Comparison of ENCODE assay signal across 15 mouse cellular contexts in genomic region chr16:37893381-37893780, GRCm38 (mm10). TPM values are rescaled to one million over a fixed set of nuclear protein-coding genes. Genes with fewer than 3 reads are reported as not detected.
DNase-seq lines count a peak whose midpoint lies in the region; ATAC-seq and TF ChIP-seq lines count a peak whose summit lies in the region.
"Had no signal": no experiment of that assay in that cellular context is flagged by ENCODE, and none has a peak within 500 bp of the region (broad histone marks: within the 10 kb centered on the region; RNA-seq: fewer than 3 reads in every experiment).

No protein-coding gene starts in this region.

- DNase-seq in heart, adult 18-20 months = no peak
- no peak for DNase-seq in kidney, adult 2 months
- DNase-seq in brain, embryonic 14.5 days (ENCODE audit: low read depth) = peak; percentile 20
- DNase-seq in limb, embryonic 10.5 days (ENCODE audit: low spot score) = peak; percentile 33
- DNase-seq in thymus, postnatal 0 days (ENCODE audit: low spot score) = no peak
- DNase-seq in left cerebral cortex, postnatal 4 days = no peak
- DNase-seq: adrenal gland, postnatal 10 days; gastrocnemius, adult 2 months had no signal

- peaks cover 39% of the 10 kb centered on the region for H3K4me1 ChIP-seq in heart, embryonic 12.5 days (replicated peaks)
- H3K4me1 ChIP-seq in kidney, embryonic 15.5 days = peaks cover 30% of the 10 kb centered on the region
- H3K4me1 ChIP-seq in kidney, adult 2 months (ENCODE audit: control insufficient read depth, insufficient read depth, low read length) = no peaks in the 10 kb centered on the region
- peaks cover 36% of the 10 kb centered on the region for H3K4me1 ChIP-seq in limb, embryonic 10.5 days

- intact Hi-C loops in left cerebral cortex, postnatal 4 days (cut with DNase I) = no loop called here

- no peaks in the 10 kb centered on the region for H3K27me3 ChIP-seq in heart, embryonic 12.5 days (replicated peaks)
- no peaks in the 10 kb centered on the region for H3K27me3 ChIP-seq in kidney, embryonic 15.5 days
- no peaks in the 10 kb centered on the region for H3K27me3 ChIP-seq in kidney, adult 2 months (replicated peaks; ENCODE audit: control insufficient read depth, insufficient read depth, low read length)
- H3K27me3 ChIP-seq in limb, embryonic 10.5 days (ENCODE audit: low read depth, poor library complexity, severe bottlenecking) = no peaks in the 10 kb centered on the region
- H3K27me3 ChIP-seq: neural tube, embryonic 15.5 days had no signal

- no peaks in the 10 kb centered on the region for H3K9me3 ChIP-seq in heart, embryonic 12.5 days (replicated peaks)
- H3K9me3 ChIP-seq in kidney, embryonic 15.5 days (replicated peaks) = no peaks in the 10 kb centered on the region
- H3K9me3 ChIP-seq in limb, embryonic 10.5 days (replicated peaks) = no peaks in the 10 kb centered on the region
- H3K9me3 ChIP-seq: neural tube, embryonic 15.5 days had no signal

- H3K27ac ChIP-seq in heart, embryonic 12.5 days (ENCODE audit: poor library complexity, severe bottlenecking) = peak overlapping the region; percentile 95
- peak overlapping the region; percentile 45; the same call in 1 of the 2 replicates for H3K27ac ChIP-seq in kidney, embryonic 15.5 days
- H3K27ac ChIP-seq in kidney, adult 2 months (ENCODE audit: insufficient read depth, low read depth, low read length) = no peak overlapping the region
- peak overlapping the region; percentile 42 for H3K27ac ChIP-seq in limb, embryonic 10.5 days
- H3K27ac ChIP-seq: gastrocnemius, adult 2 months; layer of hippocampus, adult 2 months; liver, embryonic 14.5 days; neural tube, embryonic 15.5 days had no signal

- TF ChIP-seq CTCF in kidney, adult 2 months (conservative IDR thresholded peaks at IDR 0.05; ENCODE audit: insufficient read depth, insufficient read length, low read depth, low read length) = no peak
- no peak for TF ChIP-seq CTCF in brain, embryonic 14.5 days (IDR thresholded peaks at IDR 0.05; ENCODE audit: borderline replicate concordance, extremely low read depth, insufficient read depth, insufficient read length)

- 0 out of 2 replicates have a peak, but pooled peaks cover 7% of the 10 kb centered on the region for H3K36me3 ChIP-seq in heart, embryonic 12.5 days
- 0 out of 2 replicates have a peak, but pooled peaks cover 2% of the 10 kb centered on the region for H3K36me3 ChIP-seq in kidney, embryonic 15.5 days
- no peaks in the 10 kb centered on the region for H3K36me3 ChIP-seq in kidney, adult 2 months (ENCODE audit: control insufficient read depth, insufficient read depth, low read length)
- no peaks in the 10 kb centered on the region for H3K36me3 ChIP-seq in limb, embryonic 10.5 days
- H3K36me3 ChIP-seq: neural tube, embryonic 15.5 days had no signal

- no peak for TF ChIP-seq POLR2A in kidney, adult 2 months (IDR thresholded peaks at IDR 0.05; ENCODE audit: low read depth, low read length)
- no peak for TF ChIP-seq POLR2A in brain, embryonic 14.5 days (IDR thresholded peaks at IDR 0.05; ENCODE audit: borderline replicate concordance, extremely low read depth, insufficient read depth, insufficient read length, poor library complexity, severe bottlenecking)

- H3K4me3 ChIP-seq in heart, embryonic 12.5 days = no peak overlapping the region
- H3K4me3 ChIP-seq in kidney, embryonic 15.5 days (replicated peaks) = no peak overlapping the region
- H3K4me3 ChIP-seq in kidney, adult 2 months (ENCODE audit: insufficient read depth, low read depth, low read length) = no peak overlapping the region
- no peak overlapping the region for H3K4me3 ChIP-seq in limb, embryonic 10.5 days
- H3K4me3 ChIP-seq: gastrocnemius, adult 2 months; layer of hippocampus, adult 2 months; neural tube, embryonic 15.5 days had no signal

- 0 out of 2 replicates have a peak, but pooled peaks have one; percentile 15 for ATAC-seq in heart, embryonic 12.5 days (ENCODE audit: insufficient number of reproducible peaks, low FRiP score)
- ATAC-seq in kidney, embryonic 15.5 days (replicated peaks; ENCODE audit: low FRiP score) = no peak

- H3K9ac ChIP-seq in heart, embryonic 12.5 days = 0 out of 2 replicates have a peak overlapping the region, but pooled peaks have one; percentile 22
- H3K9ac ChIP-seq in kidney, embryonic 15.5 days = no peak overlapping the region
- H3K9ac ChIP-seq: liver, embryonic 14.5 days; neural tube, embryonic 15.5 days had no signal

- WGBS in heart, embryonic 12.5 days = 31% methylated on average over 6 of the region's 6 CpGs
- whole genome bisulfite sequencing in kidney, embryonic 15.5 days = 59% methylated on average over 6 of the region's 6 CpGs
- 62% methylated on average over 6 of the region's 6 CpGs for whole genome bisulfite sequencing in kidney, adult 2 months
- WGBS in limb, embryonic 10.5 days = 64% methylated on average over 6 of the region's 6 CpGs

- peak overlapping the region; percentile 22 for H3K4me2 ChIP-seq in heart, embryonic 12.5 days
- no peak overlapping the region for H3K4me2 ChIP-seq in kidney, embryonic 15.5 days
- H3K4me2 ChIP-seq: neural tube, embryonic 15.5 days had no signal

RNA-seq across cellular contexts. Expression of gene Gpr156, which starts 22.9 kb away (rescaled TPM):
- polyA plus RNA-seq in heart, embryonic 12.5 days (2016; fragmentation: Nextera tagmentation; extraction: Ambion mirVana) = 1.1 and 1.3 TPM in 2 replicates
- total RNA-seq in heart, adult 18-20 months (2021) = under 1 TPM in 1 of 2 experiments, not detected in 1; 0.05 TPM
- 0.86 and 1.2 TPM in 2 replicates for polyA plus RNA-seq in kidney, embryonic 15.5 days (2015; fragmentation: Nextera tagmentation; extraction: Ambion mirVana)
- 0.03 TPM in 1 of 2 replicates, not detected in the other for polyA plus RNA-seq in kidney, adult 2 months (2012; rRNA removed)
- polyA plus RNA-seq in brain, embryonic 14.5 days (2012; rRNA removed) = 6.0 and 7.0 TPM in 2 replicates
- polyA plus RNA-seq in limb, embryonic 10.5 days (2016; fragmentation: Nextera tagmentation; extraction: Ambion mirVana) = 0.55 and 0.86 TPM in 2 replicates
- 0.13 and 0.23 TPM in 2 replicates for polyA plus RNA-seq in thymus, postnatal 0 days (2015; fragmentation: Nextera tagmentation; extraction: Ambion mirVana)
- total RNA-seq in left cerebral cortex, postnatal 4 days (2021) = 1 to 10 TPM; 2.2 to 2.6 TPM
- total RNA-seq: gastrocnemius, adult 2 months had no signal

RNA-seq across cellular contexts. Expression of gene Lrrc58, which starts 25.2 kb away (rescaled TPM):
- 53.6 and 56.5 TPM in 2 replicates for polyA plus RNA-seq in heart, embryonic 12.5 days (2016; fragmentation: Nextera tagmentation; extraction: Ambion mirVana)
- 10 to 100 TPM; 68.2 to 77.2 TPM for total RNA-seq in heart, adult 18-20 months (2021)
- polyA plus RNA-seq in kidney, embryonic 15.5 days (2015; fragmentation: Nextera tagmentation; extraction: Ambion mirVana) = 65.6 TPM in 2 replicates
- polyA plus RNA-seq in kidney, adult 2 months (2012; rRNA removed) = 23.3 and 25.9 TPM in 2 replicates
- polyA plus RNA-seq in brain, embryonic 14.5 days (2012; rRNA removed) = 21.9 and 32.2 TPM in 2 replicates
- polyA plus RNA-seq in limb, embryonic 10.5 days (2016; fragmentation: Nextera tagmentation; extraction: Ambion mirVana) = 66.3 and 67.8 TPM in 2 replicates
- polyA plus RNA-seq in thymus, postnatal 0 days (2015; fragmentation: Nextera tagmentation; extraction: Ambion mirVana) = 31.2 and 34.6 TPM in 2 replicates
- total RNA-seq in left cerebral cortex, postnatal 4 days (2021) = 10 to 100 TPM; 94.4 to 98.1 TPM

RNA-seq across cellular contexts. Expression of gene Gm36028, which starts 32.4 kb away (rescaled TPM):
- 0.51 and 0.89 TPM in 2 replicates for polyA plus RNA-seq in heart, embryonic 12.5 days (2016; fragmentation: Nextera tagmentation; extraction: Ambion mirVana)
- total RNA-seq in heart, adult 18-20 months (2021) = 1 to 10 TPM in 1 of 2 experiments, under 1 TPM in 1; 0.99 to 1.5 TPM
- 0.19 and 0.42 TPM in 2 replicates for polyA plus RNA-seq in kidney, embryonic 15.5 days (2015; fragmentation: Nextera tagmentation; extraction: Ambion mirVana)
- polyA plus RNA-seq in kidney, adult 2 months (2012; rRNA removed) = 1.5 and 1.8 TPM in 2 replicates
- polyA plus RNA-seq in brain, embryonic 14.5 days (2012; rRNA removed) = 0.25 and 0.43 TPM in 2 replicates
- polyA plus RNA-seq in limb, embryonic 10.5 days (2016; fragmentation: Nextera tagmentation; extraction: Ambion mirVana) = not detected in 2 replicates
- 0.12 and 0.17 TPM in 2 replicates for polyA plus RNA-seq in thymus, postnatal 0 days (2015; fragmentation: Nextera tagmentation; extraction: Ambion mirVana)
- total RNA-seq in left cerebral cortex, postnatal 4 days (2021) = not detected
- total RNA-seq: ES-E14; gastrocnemius, adult 2 months; layer of hippocampus, adult 2 months; left cerebral cortex, postnatal 14 days had no signal
- polyA plus RNA-seq: neural tube, embryonic 15.5 days had no signal

Comparison
In these comparisons a context has a peak if more than half of its experiments do, and no peak if none do; other contexts are left out.
1. DNase-seq: peak in brain, embryonic 14.5 days (single experiment) and limb, embryonic 10.5 days (single experiment); none in heart, adult 18-20 months (0 of 2), kidney, adult 2 months (single experiment), thymus, postnatal 0 days (single experiment) and left cerebral cortex, postnatal 4 days (single experiment).